Mouse (Mus musculus): ENCODE measurements around the gene Cylc2. TPM values are rescaled to one million over a fixed set of nuclear protein-coding genes. Genes with fewer than 3 reads are reported as not detected.

Gene Cylc2
- total RNA-seq (2023) = not detected in 4 replicates

DNA sequence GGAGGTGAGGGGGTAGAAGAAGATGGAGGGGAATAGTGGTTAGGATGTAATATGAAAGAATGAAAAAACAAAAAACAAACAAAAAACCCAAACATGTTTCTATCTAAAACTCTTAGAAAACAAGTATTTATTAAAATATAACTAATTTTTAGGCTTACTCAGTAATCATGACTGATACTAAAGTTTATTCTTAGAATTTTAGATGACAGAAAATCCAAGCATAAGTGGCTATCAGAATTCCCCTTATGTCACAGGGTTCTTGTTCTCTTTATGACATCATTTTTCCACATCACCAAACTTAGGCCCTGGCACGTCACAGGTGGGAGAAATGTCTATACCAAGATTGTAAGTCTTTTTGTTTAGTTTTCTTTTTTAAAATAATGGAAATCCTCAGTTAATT is at the start of gene Cylc2:
Gene Cylc2 (plus strand): TSS at position 301 of the 400 bp plus-strand sequence.

Data from B cell, adult 62 days (primary cell).